Mouse (Mus musculus): ENCODE measurements around the gene Trim9. TPM values are rescaled to one million over a fixed set of nuclear protein-coding genes. Genes with fewer than 3 reads are reported as not detected.

Gene Trim9
- polyA plus RNA-seq, 1 experiment from 2014 or later: 3.0 TPM

DNA sequence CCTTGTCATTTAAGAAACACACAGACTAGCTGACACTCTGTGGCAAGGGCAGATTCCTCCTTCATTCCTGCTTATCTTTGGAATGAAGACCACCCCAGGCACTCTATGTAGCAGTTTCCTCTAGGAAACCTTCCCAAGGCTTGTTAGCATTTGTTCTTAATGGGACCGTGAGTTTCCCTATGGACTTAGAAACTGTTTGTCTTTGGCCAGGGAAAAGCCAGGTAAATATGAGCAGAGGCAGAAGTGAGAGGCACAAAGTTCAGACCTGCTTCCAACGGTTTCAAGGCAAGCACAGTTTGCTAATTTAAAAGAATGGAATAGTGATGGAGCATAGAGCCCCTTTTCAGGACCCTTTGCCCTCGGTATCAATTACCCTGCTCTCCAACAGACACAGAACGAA lies 124.1 kb downstream of the Trim9 start:
- peaks cover 13% of the 10 kb centered on the region for H3K4me1 ChIP-seq
- no peak for ATAC-seq (ENCODE audit: insufficient number of reproducible peaks, insufficient read depth, low FRiP score, low TSS enrichment)
- 48% methylated on average over 4 of the region's 4 CpGs for WGBS
- no peaks in the 10 kb centered on the region for H3K9me3 ChIP-seq
- no peaks in the 10 kb centered on the region for H3K36me3 ChIP-seq
- H3K4me2 ChIP-seq (replicated peaks): no peak overlapping the region
- H3K9ac ChIP-seq: no peak overlapping the region
- H3K27ac ChIP-seq: no peak overlapping the region
- no peaks in the 10 kb centered on the region for H3K27me3 ChIP-seq
- H3K4me3 ChIP-seq: no peak overlapping the region

DNA sequence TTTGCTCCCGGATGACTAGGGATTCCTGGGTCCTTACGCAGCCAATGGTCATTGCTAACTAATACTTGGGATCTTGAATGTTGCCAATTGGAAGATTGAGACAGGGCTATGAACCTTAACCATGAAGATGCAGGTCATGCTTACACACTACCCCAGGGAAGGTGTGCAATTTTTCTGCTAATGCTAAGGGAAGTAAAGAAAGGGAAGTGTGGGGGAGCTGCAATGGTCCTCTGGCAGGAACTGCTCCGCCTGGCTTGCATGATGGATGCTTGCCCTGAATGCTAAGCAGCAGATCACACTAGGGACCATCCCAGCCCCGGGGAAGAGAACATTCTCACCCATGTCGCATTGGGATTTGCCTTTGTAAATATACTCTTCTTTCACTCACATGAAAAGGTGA lies 126.0 kb downstream of the Trim9 start:
- ATAC-seq (ENCODE audit: insufficient number of reproducible peaks, insufficient read depth, low FRiP score, low TSS enrichment): no peak
- H3K27ac ChIP-seq: no peak overlapping the region
- H3K36me3 ChIP-seq: no peaks in the 10 kb centered on the region
- whole genome bisulfite sequencing: 85% methylated on average over 5 of the region's 5 CpGs
- H3K9me3 ChIP-seq: no peaks in the 10 kb centered on the region
- no peaks in the 10 kb centered on the region for H3K27me3 ChIP-seq
- peaks cover under 1% of the 10 kb centered on the region for H3K4me1 ChIP-seq
- H3K4me3 ChIP-seq: no peak overlapping the region
- H3K9ac ChIP-seq: no peak overlapping the region
- no peak overlapping the region for H3K4me2 ChIP-seq (replicated peaks)

DNA sequence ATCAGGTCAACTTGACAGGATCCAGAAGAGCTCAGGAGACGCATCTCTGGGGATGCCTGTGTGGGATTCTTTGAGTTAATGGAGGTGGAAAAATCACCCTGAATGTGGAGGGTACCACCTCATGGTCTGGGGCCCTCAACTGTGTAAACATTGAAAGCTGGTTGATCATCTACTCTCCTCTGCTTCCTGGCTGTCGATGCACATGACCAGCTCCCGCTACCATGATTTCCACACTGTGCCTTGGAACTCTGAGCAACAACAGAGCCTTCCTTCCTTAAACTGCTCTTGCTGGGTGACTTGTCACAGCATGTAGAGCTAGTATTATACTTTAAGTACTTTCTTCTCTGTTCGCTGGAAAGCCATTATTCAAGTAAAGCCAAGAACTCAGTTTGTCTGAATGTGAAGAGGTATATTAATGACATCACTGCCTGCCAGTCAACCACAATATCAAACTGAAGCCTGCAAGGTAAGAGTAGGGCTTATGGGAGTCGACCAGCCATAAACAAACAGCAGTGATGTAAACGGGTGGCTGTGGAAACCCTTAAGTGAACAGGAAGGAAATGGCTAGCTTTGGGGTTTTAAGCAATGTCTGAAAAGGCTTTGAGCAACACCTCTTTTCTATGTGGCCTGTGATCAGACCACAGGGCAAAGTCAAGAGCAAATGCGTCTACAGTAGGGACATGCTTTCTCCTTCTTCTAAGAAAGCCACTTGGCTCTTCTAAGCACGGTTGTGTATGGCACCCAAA lies 128.4 kb downstream of the Trim9 start:
- Histone ChIP-seq H3K4me3 (no peak overlapping the region), H3K27me3 (no peaks in the 10 kb centered on the region), H3K36me3 (no peaks in the 10 kb centered on the region), H3K4me2 (replicated peaks) (no peak overlapping the region), H3K9me3 (no peaks in the 10 kb centered on the region), H3K4me1 (no peaks in the 10 kb centered on the region), H3K27ac (no peak overlapping the region), H3K9ac (no peak overlapping the region)
- WGBS: 86% methylated on average over 8 of the region's 8 CpGs
- no peak for ATAC-seq (ENCODE audit: insufficient number of reproducible peaks, insufficient read depth, low FRiP score, low TSS enrichment)

DNA sequence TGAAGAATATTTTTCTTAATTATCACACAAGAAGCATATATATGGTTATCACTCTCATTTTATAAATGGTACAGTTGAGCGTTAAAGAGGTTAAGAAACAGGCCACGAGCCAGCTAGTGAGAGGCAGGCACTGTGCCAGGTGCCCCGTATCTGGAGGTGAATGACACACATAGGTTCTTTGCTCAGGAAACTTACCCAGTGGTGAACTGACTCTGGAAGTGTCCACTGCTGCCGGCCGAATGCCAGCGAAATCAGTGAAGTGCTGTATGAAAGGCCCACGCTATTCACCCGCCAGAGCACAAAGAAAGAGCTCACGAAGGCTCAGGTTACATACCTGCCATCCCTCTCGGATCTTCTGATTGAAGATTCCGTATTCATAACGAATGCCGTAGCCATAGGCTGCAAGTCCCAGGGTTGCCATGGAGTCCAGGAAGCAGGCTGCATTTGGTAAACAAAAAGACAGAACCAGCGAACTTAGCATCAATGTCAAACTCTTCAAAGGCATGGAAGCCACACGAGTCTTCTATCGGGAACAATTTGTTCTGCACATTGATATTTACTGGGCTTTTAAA lies 131.1 kb downstream of the Trim9 start:
- Histone ChIP-seq H3K27me3 (no peaks in the 10 kb centered on the region), H3K9me3 (no peaks in the 10 kb centered on the region), H3K27ac (no peak overlapping the region), H3K4me2 (replicated peaks) (no peak overlapping the region), H3K4me3 (no peak overlapping the region), H3K36me3 (no peaks in the 10 kb centered on the region), H3K9ac (no peak overlapping the region), H3K4me1 (no peaks in the 10 kb centered on the region)
- WGBS: 59% methylated on average over 16 of the region's 16 CpGs
- ATAC-seq (ENCODE audit: insufficient number of reproducible peaks, insufficient read depth, low FRiP score, low TSS enrichment): no peak

DNA sequence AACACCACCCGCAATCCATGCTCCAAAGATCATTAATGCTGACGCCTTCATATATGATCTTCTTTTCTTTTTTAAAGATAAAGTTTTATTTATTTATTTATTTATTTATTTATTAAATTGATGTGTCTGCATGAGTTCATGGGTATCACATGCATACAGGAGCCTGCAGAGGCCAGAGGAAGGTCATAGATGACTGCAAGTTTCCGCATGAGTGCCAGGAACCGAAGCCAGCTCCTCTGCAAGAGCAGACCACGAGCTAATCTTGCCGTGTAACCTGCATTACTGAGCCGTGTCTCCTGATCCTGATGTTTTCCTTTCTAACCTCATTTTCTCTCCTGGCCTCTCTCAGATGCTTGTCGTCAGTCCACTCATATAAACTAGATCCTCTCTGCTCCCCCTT lies 133.1 kb downstream of the Trim9 start:
- 67% methylated on average over 8 of the region's 8 CpGs for WGBS
- no peaks in the 10 kb centered on the region for H3K4me1 ChIP-seq
- H3K27ac ChIP-seq: no peak overlapping the region
- no peaks in the 10 kb centered on the region for H3K36me3 ChIP-seq
- H3K4me2 ChIP-seq (replicated peaks): no peak overlapping the region
- H3K9ac ChIP-seq: no peak overlapping the region
- H3K9me3 ChIP-seq: no peaks in the 10 kb centered on the region
- no peak overlapping the region for H3K4me3 ChIP-seq
- no peaks in the 10 kb centered on the region for H3K27me3 ChIP-seq
- ATAC-seq (ENCODE audit: insufficient number of reproducible peaks, insufficient read depth, low FRiP score, low TSS enrichment): no peak

DNA sequence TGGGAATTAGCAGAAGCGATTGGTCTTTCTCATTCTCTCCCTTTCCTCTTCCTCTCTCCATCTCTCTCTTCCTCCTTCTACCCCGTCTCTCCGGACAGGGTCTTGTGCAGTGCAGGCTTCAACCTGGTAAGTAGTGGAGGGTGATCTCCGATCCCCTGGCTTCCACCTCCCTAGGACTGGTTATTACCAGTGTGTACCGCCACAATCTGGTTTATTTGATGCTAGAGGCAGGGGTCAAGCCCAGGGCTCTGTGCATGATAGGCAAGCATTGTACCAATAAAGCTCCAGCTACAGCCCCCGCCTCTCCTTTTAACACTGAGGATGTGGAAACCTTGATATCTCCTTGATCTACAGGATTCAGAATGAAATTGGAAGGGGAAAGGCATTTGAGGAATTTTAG lies 133.8 kb downstream of the Trim9 start:
- no peaks in the 10 kb centered on the region for H3K27me3 ChIP-seq
- WGBS: 74% methylated on average over 6 of the region's 6 CpGs
- no peak overlapping the region for H3K9ac ChIP-seq
- no peaks in the 10 kb centered on the region for H3K9me3 ChIP-seq
- H3K36me3 ChIP-seq: no peaks in the 10 kb centered on the region
- H3K4me3 ChIP-seq: no peak overlapping the region
- no peak for ATAC-seq (ENCODE audit: insufficient number of reproducible peaks, insufficient read depth, low FRiP score, low TSS enrichment)
- no peaks in the 10 kb centered on the region for H3K4me1 ChIP-seq
- no peak overlapping the region for H3K27ac ChIP-seq
- no peak overlapping the region for H3K4me2 ChIP-seq (replicated peaks)

DNA sequence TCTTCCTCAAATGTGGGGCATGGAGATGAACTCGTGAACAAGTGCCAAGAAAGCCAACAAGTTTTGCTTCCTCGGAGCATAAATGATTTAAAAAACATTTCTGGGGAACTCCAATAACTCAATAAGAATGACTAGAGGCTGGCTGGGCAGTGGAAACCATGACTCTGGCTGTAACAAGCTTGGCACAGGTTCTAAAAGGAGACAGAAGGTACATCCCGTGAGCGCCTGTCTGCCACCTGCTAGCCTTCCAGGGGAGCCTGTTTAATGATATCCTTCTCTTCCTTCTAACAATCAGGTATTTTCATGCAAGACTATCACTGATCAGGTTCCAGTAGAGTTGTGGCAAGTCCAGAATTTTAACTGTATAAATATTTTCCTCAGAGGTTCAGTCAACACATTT lies 134.9 kb downstream of the Trim9 start:
- Histone ChIP-seq H3K4me1 (no peaks in the 10 kb centered on the region), H3K9me3 (no peaks in the 10 kb centered on the region), H3K27ac (no peak overlapping the region), H3K4me2 (replicated peaks) (no peak overlapping the region), H3K9ac (no peak overlapping the region), H3K36me3 (no peaks in the 10 kb centered on the region), H3K27me3 (no peaks in the 10 kb centered on the region), H3K4me3 (no peak overlapping the region)
- 74% methylated on average over 4 of the region's 4 CpGs for WGBS
- ATAC-seq (ENCODE audit: insufficient number of reproducible peaks, insufficient read depth, low FRiP score, low TSS enrichment): no peak

DNA sequence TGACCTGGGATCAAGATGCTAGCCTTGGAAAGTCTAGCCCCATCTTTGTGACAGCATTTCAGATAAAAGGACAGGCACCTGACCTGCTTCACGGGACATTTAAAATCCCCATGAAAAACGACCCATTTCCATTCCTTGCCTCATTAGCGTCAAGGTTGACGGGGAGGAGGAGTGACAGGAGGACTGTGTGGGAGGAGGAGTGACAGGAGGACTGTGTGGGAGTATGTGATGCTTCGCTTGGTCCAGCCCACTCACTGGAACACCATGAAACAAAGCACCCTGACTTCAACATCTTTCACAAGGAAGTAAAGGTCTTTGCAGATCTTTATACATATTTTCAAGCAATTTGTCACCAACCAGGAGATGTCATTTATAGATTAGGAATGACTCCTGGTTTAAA lies 139.2 kb downstream of the Trim9 start:
- Histone ChIP-seq H3K4me3 (no peak overlapping the region), H3K4me1 (no peaks in the 10 kb centered on the region), H3K27ac (no peak overlapping the region), H3K27me3 (no peaks in the 10 kb centered on the region), H3K4me2 (replicated peaks) (no peak overlapping the region), H3K9me3 (no peaks in the 10 kb centered on the region), H3K9ac (no peak overlapping the region), H3K36me3 (no peaks in the 10 kb centered on the region)
- WGBS: 62% methylated on average over 5 of the region's 5 CpGs
- no peak for ATAC-seq (ENCODE audit: insufficient number of reproducible peaks, insufficient read depth, low FRiP score, low TSS enrichment)

DNA sequence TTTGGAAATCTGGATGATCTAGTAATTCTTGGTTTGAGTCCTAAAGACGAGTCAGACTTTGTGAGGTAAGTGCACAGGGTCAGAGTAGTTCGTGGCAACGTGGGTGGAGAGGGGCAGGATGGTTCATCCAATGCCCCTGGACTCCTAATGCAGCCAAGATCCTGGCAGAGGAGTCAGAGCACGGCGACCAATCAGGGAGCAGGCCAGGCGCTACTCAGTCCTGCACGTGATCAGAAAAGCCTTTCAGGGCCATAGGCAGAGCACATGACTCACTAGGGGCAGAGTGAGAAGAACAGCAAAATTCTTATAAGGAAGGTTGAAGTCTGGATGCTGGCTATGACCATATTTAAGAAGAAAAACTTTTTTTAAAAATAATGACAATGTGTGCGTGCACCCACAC lies 143.0 kb downstream of the Trim9 start:
- H3K27ac ChIP-seq: no peak overlapping the region
- H3K4me2 ChIP-seq (replicated peaks): no peak overlapping the region
- no peaks in the 10 kb centered on the region for H3K9me3 ChIP-seq
- no peaks in the 10 kb centered on the region for H3K27me3 ChIP-seq
- H3K9ac ChIP-seq: no peak overlapping the region
- no peaks in the 10 kb centered on the region for H3K4me1 ChIP-seq
- H3K4me3 ChIP-seq: no peak overlapping the region
- whole genome bisulfite sequencing: 78% methylated on average over 8 of the region's 8 CpGs
- no peaks in the 10 kb centered on the region for H3K36me3 ChIP-seq
- ATAC-seq (ENCODE audit: insufficient number of reproducible peaks, insufficient read depth, low FRiP score, low TSS enrichment): no peak

DNA sequence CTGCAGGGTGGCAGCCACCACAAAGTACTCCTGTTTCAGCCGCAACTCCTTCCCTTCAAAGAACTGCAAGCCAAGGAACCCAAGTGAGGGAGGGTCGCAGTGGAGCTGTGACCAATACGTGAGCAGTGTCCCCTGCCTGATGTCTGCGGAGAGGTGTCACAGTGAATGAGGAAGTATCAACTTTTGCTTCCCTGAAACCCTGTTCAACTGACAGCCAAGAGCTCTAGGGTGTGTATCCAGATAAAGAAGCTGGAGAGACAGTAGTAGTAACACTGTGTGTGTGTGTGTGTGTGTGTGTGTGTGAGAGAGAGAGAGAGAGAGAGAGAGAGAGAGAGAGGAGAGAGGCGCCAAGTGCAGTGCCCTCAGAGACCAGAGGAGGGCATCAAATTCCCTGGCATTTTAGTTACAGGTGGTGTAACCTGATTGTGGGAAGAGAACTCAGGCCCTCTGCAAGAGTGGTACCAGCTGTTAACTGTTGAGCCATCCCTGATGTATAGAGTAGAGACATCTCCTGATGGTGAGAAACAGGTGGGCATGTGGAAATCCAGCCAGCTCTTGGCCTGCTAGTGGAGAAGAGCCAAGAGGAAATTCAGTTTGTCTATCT lies 145.4 kb downstream of the Trim9 start:
- H3K36me3 ChIP-seq: no peaks in the 10 kb centered on the region
- no peak overlapping the region for H3K4me2 ChIP-seq (replicated peaks)
- ATAC-seq (ENCODE audit: insufficient number of reproducible peaks, insufficient read depth, low FRiP score, low TSS enrichment): no peak
- no peak overlapping the region for H3K9ac ChIP-seq
- no peak overlapping the region for H3K4me3 ChIP-seq
- H3K27ac ChIP-seq: no peak overlapping the region
- no peaks in the 10 kb centered on the region for H3K4me1 ChIP-seq
- H3K9me3 ChIP-seq: no peaks in the 10 kb centered on the region
- WGBS: 78% methylated on average over 5 of the region's 5 CpGs
- no peaks in the 10 kb centered on the region for H3K27me3 ChIP-seq

DNA sequence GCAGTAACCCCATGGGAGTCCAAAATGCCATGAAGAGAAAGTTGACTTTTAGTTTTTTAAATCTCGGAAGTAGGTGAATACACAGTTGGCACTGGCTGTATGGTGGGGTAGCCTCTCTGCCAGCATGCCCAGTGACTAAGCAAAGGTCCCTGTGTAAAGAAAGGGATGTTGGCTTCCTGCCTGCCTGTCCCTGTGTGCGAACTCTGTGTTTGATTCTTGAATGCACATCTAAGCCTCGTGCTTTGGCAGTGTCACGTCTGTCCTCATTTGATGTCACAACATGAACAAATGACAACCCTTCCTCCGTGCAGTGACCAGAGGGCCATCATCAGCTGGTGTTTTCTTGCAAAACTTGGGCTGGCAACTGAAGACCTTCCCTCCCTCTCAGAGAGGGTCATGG lies 151.1 kb downstream of the Trim9 start:
- Histone ChIP-seq H3K36me3 (no peaks in the 10 kb centered on the region), H3K9me3 (no peaks in the 10 kb centered on the region), H3K4me2 (replicated peaks) (no peak overlapping the region), H3K27me3 (no peaks in the 10 kb centered on the region), H3K4me1 (no peaks in the 10 kb centered on the region), H3K9ac (no peak overlapping the region), H3K4me3 (no peak overlapping the region), H3K27ac (no peak overlapping the region)
- no peak for ATAC-seq (ENCODE audit: insufficient number of reproducible peaks, insufficient read depth, low FRiP score, low TSS enrichment)
- WGBS: 83% methylated on average over 5 of the region's 5 CpGs

DNA sequence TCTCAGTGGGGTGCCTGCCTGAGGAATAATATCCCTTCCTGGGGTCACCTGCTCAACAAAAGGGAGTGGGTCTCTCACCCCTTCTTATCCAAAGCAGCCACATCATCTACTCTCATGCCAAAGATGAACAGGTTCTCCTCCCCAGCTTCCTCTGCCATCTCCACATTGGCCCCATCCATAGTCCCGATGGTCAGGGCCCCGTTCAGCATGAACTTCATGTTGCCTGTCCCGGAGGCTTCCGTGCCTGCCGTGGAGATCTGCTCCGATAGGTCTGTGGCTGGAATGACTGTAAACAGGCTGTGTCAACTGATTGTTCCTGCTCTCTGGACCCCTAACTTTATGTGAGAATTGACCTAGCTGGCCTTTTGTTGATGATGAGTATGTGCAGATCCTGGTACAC lies 152.0 kb downstream of the Trim9 start:
- no peak for ATAC-seq (ENCODE audit: insufficient number of reproducible peaks, insufficient read depth, low FRiP score, low TSS enrichment)
- WGBS: 97% methylated on average over 6 of the region's 6 CpGs
- H3K4me1 ChIP-seq: no peaks in the 10 kb centered on the region
- H3K27me3 ChIP-seq: no peaks in the 10 kb centered on the region
- H3K4me3 ChIP-seq: no peak overlapping the region
- H3K4me2 ChIP-seq (replicated peaks): no peak overlapping the region
- H3K9ac ChIP-seq: no peak overlapping the region
- no peaks in the 10 kb centered on the region for H3K9me3 ChIP-seq
- no peak overlapping the region for H3K27ac ChIP-seq
- H3K36me3 ChIP-seq: no peaks in the 10 kb centered on the region

All from embryonic facial prominence, embryonic 12.5 days (tissue).